Mouse (Mus musculus): ENCODE measurements around the gene Sgce.
"Not testable (repeated sequence)": the region's sequence is repeated elsewhere in the genome, so short reads cannot be mapped to it uniquely, and the experiment has no call there.

Gene Sgce

GRCm38 (mm10) chr6:4746696-4747439, at the start of gene Sgce, which contains the start of gene Peg10:
Gene Sgce, minus strand, starts transcription at chr6:4747207.
Gene Peg10, plus strand, starts transcription at chr6:4747306.
- DNase-seq (ENCODE audit: inconsistent age in 2 of 2, low spot score in 1 of 2) = peak; percentile 81 to 93

- DNase-seq (ENCODE audit: inconsistent age in 2 of 2, low spot score in 1 of 2) = peak in 1 of 2 experiments; percentile 29
Measured at GRCm38 (mm10) chr6:4796281-4796680, 49.3 kb upstream of the Sgce start.

DNA sequence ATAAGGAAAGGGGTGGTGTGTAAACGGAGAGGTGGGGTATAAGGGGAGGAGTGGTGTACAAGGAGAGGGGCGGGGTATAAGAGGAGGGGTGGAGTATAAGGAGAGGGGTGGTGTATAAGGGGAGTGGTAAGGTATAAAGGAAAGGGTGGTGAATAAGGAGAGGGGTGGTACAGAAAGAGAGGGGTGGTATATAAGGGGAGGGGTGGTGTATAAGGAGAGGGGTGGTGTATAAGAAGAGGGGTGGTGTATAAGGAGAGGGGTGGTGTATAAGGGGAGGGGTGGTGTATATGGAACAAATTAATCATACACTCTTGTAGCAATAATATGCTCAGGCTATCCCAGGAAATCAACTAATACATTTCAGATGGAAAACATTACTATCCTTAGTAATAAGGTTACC, 15.2 kb upstream of the Sgce start:
- DNase-seq (ENCODE audit: inconsistent age in 2 of 2, low spot score in 1 of 2) = no peak

GRCm38 (mm10) chr6:4761415-4762142, 14.6 kb upstream of the Sgce start:
- DNase-seq (ENCODE audit: inconsistent age in 2 of 2, low spot score in 1 of 2) = not testable (repeated sequence)

GRCm38 (mm10) chr6:4754886-4755285, 7.9 kb upstream of the Sgce start:
- DNase-seq (ENCODE audit: inconsistent age in 2 of 2, low spot score in 1 of 2) = peak in 1 of 2 experiments; percentile 67

DNA sequence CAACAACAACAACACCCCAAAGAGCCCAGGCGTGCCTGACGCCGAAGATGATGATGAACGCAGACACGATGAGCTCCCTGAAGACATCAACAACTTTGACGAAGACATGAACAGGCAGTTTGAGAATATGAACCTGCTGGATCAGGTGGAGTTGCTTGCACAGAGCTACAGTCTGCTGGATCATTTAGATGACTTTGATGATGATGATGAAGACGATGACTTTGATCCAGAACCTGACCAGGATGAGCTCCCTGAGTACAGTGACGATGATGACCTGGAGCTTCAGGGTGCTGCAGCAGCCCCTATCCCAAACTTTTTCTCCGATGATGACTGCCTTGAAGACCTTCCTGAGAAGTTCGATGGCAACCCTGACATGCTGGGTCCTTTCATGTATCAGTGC, 7.3 kb upstream of the Sgce start:
- DNase-seq (ENCODE audit: inconsistent age in 2 of 2, low spot score in 1 of 2) = peak in 1 of 2 experiments; percentile 58

DNA sequence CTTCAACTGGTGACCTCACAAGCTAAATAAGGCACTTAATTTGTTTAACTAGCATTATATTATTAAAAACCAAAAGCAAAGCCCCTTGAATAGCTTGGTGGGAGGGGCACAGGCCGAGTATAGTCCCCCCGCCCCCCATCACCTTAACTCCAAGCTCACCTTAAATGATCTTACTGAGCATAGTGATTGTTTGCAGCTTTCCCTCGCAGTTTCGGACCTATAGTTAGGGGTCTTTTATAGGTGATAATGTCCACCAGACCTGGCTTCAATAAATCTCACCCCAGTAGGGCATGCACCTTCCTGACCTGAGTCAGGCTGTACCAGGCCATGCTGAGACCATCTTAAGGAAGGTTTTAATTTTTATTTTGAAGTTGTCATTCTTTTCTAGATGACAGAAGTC, 4.3 kb upstream of the Sgce start:
- DNase-seq (ENCODE audit: inconsistent age in 2 of 2, low spot score in 1 of 2) = peak in 1 of 2 experiments; percentile 31

- peak; percentile 97 for DNase-seq (ENCODE audit: inconsistent age in 2 of 2, low spot score in 1 of 2)
Measured at GRCm38 (mm10) chr6:4749091-4749490, 2.1 kb upstream of the Sgce start.

DNA sequence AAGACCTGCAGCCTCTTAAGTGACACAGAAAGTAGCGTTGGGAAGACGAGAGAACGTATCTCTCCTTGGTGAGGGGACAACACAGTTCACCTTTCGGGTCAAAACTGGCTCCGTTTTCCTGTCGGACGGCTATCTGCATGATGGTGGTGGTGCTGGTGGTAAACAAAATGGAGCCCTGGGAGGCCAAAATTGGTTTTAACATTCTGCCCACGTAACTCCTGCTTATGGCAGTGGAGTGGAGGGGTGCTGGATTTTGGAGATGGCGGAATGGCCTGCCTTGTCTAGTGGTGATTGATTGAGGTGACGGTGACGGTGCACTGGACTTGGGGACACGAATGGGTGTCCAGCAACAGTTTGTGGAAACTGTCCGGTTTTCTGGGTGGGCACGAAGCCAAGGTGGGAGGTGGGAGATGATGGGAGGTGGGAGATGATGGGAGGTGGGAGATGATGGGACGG, 1.5 kb upstream of the Sgce start:
- peak in 1 of 2 experiments; percentile 87 for DNase-seq (ENCODE audit: inconsistent age in 2 of 2, low spot score in 1 of 2)

GRCm38 (mm10) chr6:4747677-4748505, 884 bp upstream of the Sgce start:
- peak; percentile 60 to 82 for DNase-seq (ENCODE audit: inconsistent age in 2 of 2, low spot score in 1 of 2)

- DNase-seq (ENCODE audit: inconsistent age in 2 of 2, low spot score in 1 of 2) = peak; percentile 68 to 89
Measured at GRCm38 (mm10) chr6:4746036-4746695, 841 bp downstream of the Sgce start.

DNA sequence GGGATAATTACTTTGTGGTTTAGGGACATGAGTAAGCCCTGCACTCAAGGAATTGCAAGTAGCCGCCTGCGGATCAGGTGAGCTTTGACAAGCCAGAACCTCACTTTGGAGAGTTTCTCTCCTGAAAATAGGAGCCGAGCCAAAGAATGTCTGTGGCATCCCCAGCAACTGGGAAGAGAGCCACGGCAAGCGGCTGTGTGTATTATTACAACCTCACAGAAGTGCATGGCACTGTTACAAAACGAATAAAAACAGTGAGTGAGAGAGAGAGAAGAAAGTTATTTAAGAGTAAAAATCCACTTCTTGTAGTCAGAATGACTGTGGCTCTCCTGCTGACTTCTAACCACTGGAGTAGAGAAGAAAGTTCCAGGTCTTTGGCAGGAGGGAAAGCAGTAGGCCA, 6.5 kb downstream of the Sgce start:
- peak; percentile 44 to 82 for DNase-seq (ENCODE audit: inconsistent age in 2 of 2, low spot score in 1 of 2)

DNA sequence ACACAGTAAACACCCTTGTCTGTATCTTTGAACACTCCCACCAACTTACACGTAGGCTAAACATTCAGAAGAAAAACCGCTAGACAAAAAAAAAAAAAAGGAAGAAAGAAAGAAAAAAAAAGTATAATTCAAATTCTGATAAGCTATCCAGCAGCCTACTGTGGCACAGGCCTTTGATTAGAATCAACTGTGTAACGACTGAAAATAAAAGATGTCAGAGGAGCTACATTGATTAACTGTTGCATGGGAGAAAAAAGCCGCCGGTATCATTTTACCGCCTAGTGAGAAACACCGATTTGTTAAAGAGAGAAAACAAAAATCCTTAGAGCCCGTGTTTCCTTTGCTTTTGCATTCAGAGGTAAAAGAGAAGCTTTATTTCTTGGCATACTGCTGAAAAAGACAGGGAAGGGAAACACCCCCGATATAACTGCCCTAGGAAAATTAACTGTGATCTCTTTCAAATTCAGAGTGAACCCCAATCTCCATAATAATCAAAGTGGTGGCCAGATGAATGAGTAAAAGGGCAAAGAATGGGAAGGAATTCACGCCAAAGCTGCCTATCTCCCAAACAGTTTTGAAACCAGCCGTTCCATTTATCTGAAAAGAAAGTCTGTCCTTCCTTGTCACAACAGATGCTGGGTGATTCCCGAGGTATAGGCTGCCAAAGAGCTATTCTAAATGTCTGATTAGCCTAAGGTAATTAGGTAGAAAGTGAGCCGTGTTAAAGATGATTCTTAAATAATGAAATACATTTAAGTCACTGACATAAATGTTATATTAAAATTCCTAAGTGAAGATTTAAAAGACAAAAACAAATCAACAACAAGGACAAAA, 7.3 kb downstream of the Sgce start:
- peak in 1 of 2 experiments; percentile 69 for DNase-seq (ENCODE audit: inconsistent age in 2 of 2, low spot score in 1 of 2)

GRCm38 (mm10) chr6:4738717-4739116, 8.3 kb downstream of the Sgce start:
- peak in 1 of 2 experiments; percentile 61 for DNase-seq (ENCODE audit: inconsistent age in 2 of 2, low spot score in 1 of 2)

DNA sequence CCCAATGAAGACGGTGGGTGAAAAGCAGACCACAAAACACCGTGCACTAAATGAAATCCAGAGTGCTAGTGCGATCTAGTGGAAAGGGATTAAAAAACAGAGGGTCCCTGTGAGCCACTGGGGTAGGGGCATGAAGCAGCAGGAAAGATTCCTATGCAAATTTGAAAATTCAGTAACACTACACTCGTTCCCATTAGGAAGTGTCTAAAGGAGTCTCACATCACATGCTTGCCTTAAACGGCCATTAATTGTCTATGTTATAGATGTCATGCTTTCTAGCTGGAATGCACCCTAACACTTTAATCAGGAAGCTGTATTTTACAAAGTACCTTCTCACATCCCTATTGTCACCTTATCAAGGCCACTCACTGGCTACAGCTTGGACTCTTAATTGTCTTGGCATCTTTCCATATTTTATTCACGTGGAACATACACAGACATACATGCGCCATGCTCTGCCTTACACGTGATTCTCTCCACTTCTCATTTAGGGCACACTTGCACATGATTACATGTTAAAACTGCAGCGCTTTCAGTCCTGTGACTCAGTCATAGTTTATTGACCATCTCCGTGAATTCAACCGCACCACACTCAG, 8.9 kb downstream of the Sgce start:
- peak in 1 of 2 experiments; percentile 54 for DNase-seq (ENCODE audit: inconsistent age in 2 of 2, low spot score in 1 of 2)

DNA sequence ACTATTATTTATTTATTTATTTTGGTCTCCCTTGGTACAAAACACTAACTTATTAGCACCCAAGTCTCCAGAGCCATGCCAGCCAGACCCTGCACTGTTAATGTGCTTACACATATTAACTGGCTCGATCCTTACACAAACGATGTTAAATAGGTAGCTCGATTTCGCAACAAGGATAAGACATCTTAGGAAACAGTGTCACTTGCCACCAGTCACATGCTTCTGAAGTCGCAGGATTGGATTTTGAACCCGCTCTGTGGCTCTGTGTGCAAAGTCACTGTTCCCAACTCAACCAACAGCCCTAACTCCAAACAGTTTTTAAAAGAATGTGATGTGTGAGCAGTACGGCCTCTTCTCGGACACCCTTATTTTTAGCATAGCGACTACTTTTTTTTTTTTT, 10.6 kb downstream of the Sgce start:
- DNase-seq (ENCODE audit: inconsistent age in 2 of 2, low spot score in 1 of 2) = no peak

GRCm38 (mm10) chr6:4733208-4733607, 13.8 kb downstream of the Sgce start:
- DNase-seq (ENCODE audit: inconsistent age in 2 of 2, low spot score in 1 of 2) = peak; percentile 44 to 76

- no peak for DNase-seq (ENCODE audit: inconsistent age in 2 of 2, low spot score in 1 of 2)
Measured at GRCm38 (mm10) chr6:4731675-4732074, 15.3 kb downstream of the Sgce start.

- no peak for DNase-seq (ENCODE audit: inconsistent age in 2 of 2, low spot score in 1 of 2)
Measured at GRCm38 (mm10) chr6:4728305-4728704, 18.7 kb downstream of the Sgce start.

All from adrenal gland, adult (tissue).